Mouse (Mus musculus) CH12.LX (cell line): ENCODE measurements around the gene Cwf19l2. TPM values are rescaled to one million over a fixed set of nuclear protein-coding genes. Genes with fewer than 3 reads are reported as not detected.

Experiments used
- DNase-seq: peaks from one replicate; pipeline ENCODE4 v3.0.0-alpha.2; 2013; ENCODE audit errors: extremely low read depth
- H3K27ac ChIP-seq: 2 replicates; pipeline ENCODE4 v1.5.1; 2012; ENCODE audit warnings: low read depth, mild to moderate bottlenecking, control low read depth, moderate library complexity; ENCODE audit not compliant: insufficient read depth
- H3K27me3 ChIP-seq: replicated peaks from 2 replicates; pipeline ENCODE3; 2012; ENCODE audit warnings: inconsistent platforms
- H3K36me3 ChIP-seq, 2 experiments: replicated peaks in 1 of 2; 2 replicates each; pipeline versions ENCODE3 to v1.6.1; 2012; ENCODE audit warnings: inconsistent platforms in 1 of 2, low read length in 1 of 2, mild to moderate bottlenecking in 1 of 2, mixed read lengths in 1 of 2, moderate library complexity in 1 of 2; ENCODE audit not compliant: control insufficient read depth in 1 of 2, insufficient read depth in 1 of 2
- H3K4me1 ChIP-seq, 2 experiments: 2 replicates each; pipeline ENCODE4 v1.6.1; 2012; ENCODE audit warnings: inconsistent platforms in 1 of 2, moderate library complexity in 1 of 2; ENCODE audit not compliant: insufficient read depth in 2 of 2, control insufficient read depth in 1 of 2
- H3K4me2 ChIP-seq: 2 replicates; pipeline ENCODE4 v1.6.1; 2012; ENCODE audit warnings: low read depth, mild to moderate bottlenecking, control low read depth; ENCODE audit not compliant: poor library complexity, insufficient read depth, severe bottlenecking
- H3K4me3 ChIP-seq, 3 experiments: fragments of 150-350 bp in 1 of 3; sonication (generic) in 1 of 3; replicated peaks in 1 of 3; 2 replicates each; pipeline versions ENCODE3 to v1.5.1; 2011 to 2012; ENCODE audit warnings: low read depth in 2 of 3, low read length in 2 of 3, mild to moderate bottlenecking in 2 of 3, moderate library complexity in 2 of 3, control low read depth in 1 of 3, improper control_type of control experiment in 1 of 3, inconsistent platforms in 1 of 3, mixed read lengths in 1 of 3; ENCODE audit not compliant: poor library complexity in 1 of 3
- H3K79me2 ChIP-seq: replicated peaks from 2 replicates; pipeline ENCODE4 v1.6.1; 2012; ENCODE audit warnings: mild to moderate bottlenecking, moderate library complexity; ENCODE audit not compliant: control insufficient read depth, poor library complexity, insufficient read depth, severe bottlenecking; ENCODE audit errors: extremely low read depth
- H3K9ac ChIP-seq: 2 replicates; pipeline ENCODE4 v1.6.1; 2012; ENCODE audit warnings: low read depth, mild to moderate bottlenecking, control low read depth, moderate library complexity; ENCODE audit not compliant: insufficient read depth
- H3K9me3 ChIP-seq: replicated peaks from 2 replicates; pipeline ENCODE3; 2012; ENCODE audit warnings: low read length, inconsistent platforms, mixed read lengths
- BHLHE40 ChIP-seq: IDR thresholded peaks from 2 replicates; pipeline ENCODE4 v1.6.1; 2011; ENCODE audit warnings: mild to moderate bottlenecking, low read depth, low read length, improper control_type of control experiment
- CHD1 ChIP-seq: IDR thresholded peaks from 2 replicates; pipeline ENCODE4 v1.6.1; 2012; ENCODE audit warnings: low read depth, low read length, improper control_type of control experiment, inconsistent platforms
- CHD2 ChIP-seq: IDR thresholded peaks from 2 replicates; pipeline ENCODE4 v1.6.1; 2011; ENCODE audit warnings: low read length, improper control_type of control experiment
- CTCF ChIP-seq, 2 experiments: IDR thresholded peaks in 1 of 2; conservative IDR thresholded peaks in 1 of 2; 2 replicates each; pipeline ENCODE4 v1.5.1; 2011 to 2012; ENCODE audit warnings: low read depth in 2 of 2, low read length in 2 of 2, improper control_type of control experiment in 1 of 2, inconsistent platforms in 1 of 2, mild to moderate bottlenecking in 1 of 2, moderate library complexity in 1 of 2
- E2F4 ChIP-seq: IDR thresholded peaks from 2 replicates; pipeline ENCODE4 v1.6.1; 2011; ENCODE audit warnings: low read depth, low read length, improper control_type of control experiment; ENCODE audit not compliant: insufficient replicate concordance
- ELF1 ChIP-seq: IDR thresholded peaks from 2 replicates; pipeline ENCODE4 v1.6.1; 2014; ENCODE audit warnings: low read depth, mild to moderate bottlenecking, inconsistent platforms, low read length, improper control_type of control experiment
- EP300 ChIP-seq: IDR thresholded peaks from 2 replicates; pipeline ENCODE4 v1.6.1; 2011; ENCODE audit warnings: low read length, improper control_type of control experiment
- ETS1 ChIP-seq: conservative IDR thresholded peaks from 2 replicates; pipeline ENCODE4 v1.6.1; 2012; ENCODE audit warnings: low read depth, mild to moderate bottlenecking, inconsistent platforms, low read length, improper control_type of control experiment, moderate library complexity
- GABPA ChIP-seq: IDR thresholded peaks from 2 replicates; pipeline ENCODE4 v1.6.1; 2012; ENCODE audit warnings: low read depth, low read length, improper control_type of control experiment, inconsistent platforms; ENCODE audit not compliant: insufficient replicate concordance
- HCFC1 ChIP-seq: IDR thresholded peaks from 2 replicates; pipeline ENCODE4 v1.6.1; 2012; ENCODE audit warnings: low read depth, mild to moderate bottlenecking, inconsistent platforms, low read length, improper control_type of control experiment
- IRF4 ChIP-seq: IDR thresholded peaks from 2 replicates; pipeline ENCODE4 v1.6.1; 2014; ENCODE audit warnings: low read depth, mild to moderate bottlenecking, inconsistent platforms, low read length, improper control_type of control experiment
- JUN ChIP-seq: IDR thresholded peaks from 2 replicates; pipeline ENCODE4 v1.6.1; 2011; ENCODE audit warnings: low read depth, mild to moderate bottlenecking, low read length, improper control_type of control experiment, moderate library complexity; ENCODE audit not compliant: insufficient read depth
- JUND ChIP-seq: conservative IDR thresholded peaks from 2 replicates; pipeline ENCODE4 v1.6.1; 2011; ENCODE audit warnings: low read depth, low read length, improper control_type of control experiment
- KAT2A ChIP-seq: IDR thresholded peaks from 2 replicates; pipeline ENCODE4 v1.6.1; 2012; ENCODE audit warnings: low read length, improper control_type of control experiment, inconsistent platforms; ENCODE audit not compliant: insufficient replicate concordance
- MAFK ChIP-seq: IDR thresholded peaks from 2 replicates; pipeline ENCODE4 v1.6.1; 2011; ENCODE audit warnings: low read length, improper control_type of control experiment; ENCODE audit not compliant: insufficient replicate concordance
- MAZ ChIP-seq: IDR thresholded peaks from 2 replicates; pipeline ENCODE4 v1.6.1; 2012; ENCODE audit warnings: low read depth, mild to moderate bottlenecking, inconsistent platforms, low read length, improper control_type of control experiment, moderate library complexity
- MEF2A ChIP-seq: IDR thresholded peaks from 2 replicates; pipeline ENCODE4 v1.6.1; 2014; ENCODE audit warnings: low read depth, mild to moderate bottlenecking, inconsistent platforms, low read length, improper control_type of control experiment, borderline replicate concordance
- MXI1 ChIP-seq: IDR thresholded peaks from 2 replicates; pipeline ENCODE4 v1.6.1; 2011; ENCODE audit warnings: mild to moderate bottlenecking, low read depth, low read length, improper control_type of control experiment
- MYC ChIP-seq: IDR thresholded peaks from 2 replicates; pipeline ENCODE4 v1.6.1; 2011; ENCODE audit warnings: low read depth, mild to moderate bottlenecking, improper control_type of control experiment, low read length
- NELFE ChIP-seq: IDR thresholded peaks from 2 replicates; pipeline ENCODE4 v1.6.1; 2011; ENCODE audit warnings: low read depth, low read length, improper control_type of control experiment
- NRF1 ChIP-seq: IDR thresholded peaks from 2 replicates; pipeline ENCODE4 v1.6.1; 2014; ENCODE audit warnings: low read depth, mild to moderate bottlenecking, inconsistent platforms, low read length, improper control_type of control experiment, moderate library complexity
- PAX5 ChIP-seq: IDR thresholded peaks from 2 replicates; pipeline ENCODE4 v1.6.1; 2012; ENCODE audit warnings: low read length, inconsistent platforms, mixed read lengths
- POLR2A ChIP-seq: IDR thresholded peaks from 2 replicates; pipeline ENCODE4 v1.6.1; 2011; ENCODE audit warnings: low read depth, mild to moderate bottlenecking, improper control_type of control experiment, low read length
- POLR2AphosphoS2 ChIP-seq: IDR thresholded peaks from 2 replicates; pipeline ENCODE4 v1.6.1; 2011; ENCODE audit warnings: low read depth, low read length, improper control_type of control experiment
- RAD21 ChIP-seq: IDR thresholded peaks from 2 replicates; pipeline ENCODE4 v1.6.1; 2011; ENCODE audit warnings: low read depth, mild to moderate bottlenecking, low read length, improper control_type of control experiment, moderate library complexity
- RCOR1 ChIP-seq: conservative IDR thresholded peaks from 2 replicates; pipeline ENCODE4 v1.6.1; 2012; ENCODE audit warnings: low read depth, mild to moderate bottlenecking, inconsistent platforms, low read length, improper control_type of control experiment
- SIN3A ChIP-seq: IDR thresholded peaks from 2 replicates; pipeline ENCODE4 v1.6.1; 2012; ENCODE audit warnings: low read length, improper control_type of control experiment, inconsistent platforms
- SMC3 ChIP-seq: IDR thresholded peaks from 2 replicates; pipeline ENCODE4 v1.6.1; 2011; ENCODE audit warnings: low read depth, low read length, improper control_type of control experiment
- TCF12 ChIP-seq: IDR thresholded peaks from 2 replicates; pipeline ENCODE4 v1.6.1; 2014; ENCODE audit warnings: low read depth, mild to moderate bottlenecking, inconsistent platforms, low read length, improper control_type of control experiment
- UBTF ChIP-seq: IDR thresholded peaks from 2 replicates; pipeline ENCODE4 v1.6.1; 2012; ENCODE audit warnings: low read depth, mild to moderate bottlenecking, inconsistent platforms, low read length, improper control_type of control experiment, moderate library complexity
- USF1 ChIP-seq: IDR thresholded peaks from 2 replicates; pipeline ENCODE4 v1.6.1; 2014; ENCODE audit warnings: low read depth, mild to moderate bottlenecking, inconsistent platforms, low read length, improper control_type of control experiment
- USF2 ChIP-seq: conservative IDR thresholded peaks from 2 replicates; pipeline ENCODE4 v1.6.1; 2011; ENCODE audit warnings: low read depth, low read length, improper control_type of control experiment
- ZC3H11A ChIP-seq: IDR thresholded peaks from 2 replicates; pipeline ENCODE4 v1.6.1; 2012; ENCODE audit warnings: low read depth, mild to moderate bottlenecking, inconsistent platforms, low read length, improper control_type of control experiment
- ZKSCAN1 ChIP-seq: IDR thresholded peaks from 2 replicates; pipeline ENCODE4 v1.6.1; 2012; ENCODE audit warnings: low read depth, inconsistent platforms, low read length, improper control_type of control experiment, borderline replicate concordance
- ZMIZ1 ChIP-seq: IDR thresholded peaks from 2 replicates; pipeline ENCODE4 v1.6.1; 2012; ENCODE audit warnings: low read depth, mild to moderate bottlenecking, inconsistent platforms, low read length, improper control_type of control experiment
- ZNF384 ChIP-seq: IDR thresholded peaks from 2 replicates; pipeline ENCODE4 v1.6.1; 2012; ENCODE audit warnings: low read depth, low read length, improper control_type of control experiment, inconsistent platforms
- dilution Hi-C: fragments of 300-500 bp; cut with MboI; formaldehyde crosslinking; loops from 2 replicates; pipeline ENCODE4 v1.14.3; 2020; ENCODE audit warnings: low sequenced_read_pairs; ENCODE audit not compliant: extremely low pct_unique_long_range_greater_than_20kb, extremely low pct_ligation_motif_present
- in situ Hi-C: fragments of 300-500 bp; cut with MboI; formaldehyde crosslinking; loops from 3 replicates; pipeline ENCODE4 v1.14.3; 2019; ENCODE audit warnings: low sequenced_read_pairs, low pct_ligation_motif_present, low pct_unique_long_range_greater_than_20kb, mixed read lengths
- polyA plus RNA-seq: library from polyadenylated mRNA; unstranded; fragments of >175 nt; gene quantifications from 2 replicates; pipeline ENCODE4 v1.2.1, GENCODE M21; 2012; ENCODE audit warnings: low read depth; ENCODE audit not compliant: insufficient read length
- total RNA-seq, 2 experiments: library from RNA; depleted of rRNA; stranded (reverse); fragments of 300-350 nt in 1 of 2; fragments of >200 nt in 1 of 2; gene quantifications; 2 replicates each; pipeline ENCODE4 v1.2.3; 2012 to 2014

Cwf19l2 gene
- total RNA-seq (2012; rRNA removed) (13.0 and 13.8 TPM in 2 replicates), total RNA-seq (2014; rRNA removed) (16.9 and 20.4 TPM in 2 replicates), polyA plus RNA-seq (19.2 and 20.2 TPM in 2 replicates)

- dilution Hi-C loops: no loop called here
- TF ChIP-seq ETS1 (no peak; the same call in 1 of the 2 replicates), JUND (no peak), MEF2A (peak; percentile 78), BHLHE40 (0 out of 2 replicates have a peak, but pooled peaks have one; percentile 7), ZC3H11A (no peak), IRF4 (peak; percentile 45; the same call in 1 of the 2 replicates), RAD21 (peak; percentile 4), USF2 (0 out of 2 replicates have a peak, but pooled peaks have one; percentile 27), KAT2A (peak; percentile 83; the same call in 1 of the 2 replicates), HCFC1 (peak; percentile 86), SMC3 (peak; percentile 11; the same call in 1 of the 2 replicates), ZKSCAN1 (no peak), EP300 (0 out of 2 replicates have a peak, but pooled peaks have one; percentile 32), ZNF384 (peak; percentile 65), CTCF (conservative IDR thresholded peaks at IDR 0.05 in 1 of 2, IDR thresholded peaks at IDR 0.05 in 1 of 2; ENCODE audit: low read depth in 2 of 2, low read length in 2 of 2) (peak; percentile 53 to 67), TCF12 (peak; percentile 85), RCOR1 (no peak), NRF1 (peak; percentile 76), E2F4 (peak; percentile 35; the same call in 1 of the 2 replicates), MXI1 (peak; percentile 89), JUN (no peak), NELFE (peak; percentile 69; the same call in 1 of the 2 replicates), CHD1 (no peak; the same call in 1 of the 2 replicates), PAX5 (no peak), MYC (peak; percentile 99), CHD2 (no peak), ELF1 (0 out of 2 replicates have a peak, but pooled peaks have one; percentile 49), POLR2AphosphoS2 (peak; percentile 83; the same call in 1 of the 2 replicates), SIN3A (peak; percentile 80; the same call in 1 of the 2 replicates), MAFK (peak; percentile 28; the same call in 1 of the 2 replicates), MAZ (no peak), USF1 (peak; percentile 62), ZMIZ1 (no peak; the same call in none of the 2 replicates), UBTF (no peak), POLR2A (peak; percentile 82), GABPA (no peak)
Measured at GRCm38 (mm10) chr9:3403251-3404208, at the start of gene Cwf19l2. Cwf19l2 (plus strand) TSS chr9:3403592.

More at GRCm38 (mm10) chr9:3403251-3404208, at the start of gene Cwf19l2:
- H3K9me3 ChIP-seq: no peaks in the 10 kb centered on the region
- H3K36me3 ChIP-seq: peaks cover 0 to 2% of the 10 kb centered on the region in 2 experiments
- DNase-seq: peak; percentile 93
- H3K9ac ChIP-seq: peak within 1 kb of the TSS; percentile 97
- in situ Hi-C loops: no loop called here
- H3K27me3 ChIP-seq: no peaks in the 10 kb centered on the region
- peak within 1 kb of the TSS; percentile 53; the same call in 1 of the 2 replicates for H3K27ac ChIP-seq
- peaks cover 3 to 25% of the 10 kb centered on the region in 2 experiments; a peak in 3 of 4 replicates for H3K4me1 ChIP-seq
- H3K79me2 ChIP-seq: peaks cover 18% of the 10 kb centered on the region
- peak within 1 kb of the TSS; percentile 78 for H3K4me2 ChIP-seq
- peak within 1 kb of the TSS; percentile 69 to 75 (median 72) for H3K4me3 ChIP-seq
